Mouse (Mus musculus) embryonic facial prominence, embryonic 15.5 days (tissue): ENCODE results near the gene Slc41a2. TPM values are rescaled to one million over a fixed set of nuclear protein-coding genes. Genes with fewer than 3 reads are reported as not detected.
A peak's percentile ranks its signal among the peaks of the same experiment; 100 is the strongest.

Experiments
- ATAC-seq: fragments of 200-750 bp; cut with Nextera tagmentation; 2 replicates; pipeline ENCODE4 v1.8.0; 2017; ENCODE audit warnings: low read depth, moderate TSS enrichment; ENCODE audit not compliant: insufficient number of reproducible peaks, low FRiP score, low TSS enrichment
- H3K27ac ChIP-seq: fragments of 300-500 bp; sonication (generic); replicated peaks from 2 replicates; pipeline ENCODE4 v1.5.1; 2015; ENCODE audit warnings: mild to moderate bottlenecking, inconsistent platforms
- H3K27me3 ChIP-seq: fragments of 300-500 bp; sonication (generic); 2 replicates; pipeline ENCODE4 v1.6.1; 2015; ENCODE audit warnings: inconsistent platforms
- H3K36me3 ChIP-seq: fragments of 300-500 bp; sonication (generic); 2 replicates; pipeline ENCODE4 v1.6.1; 2015; ENCODE audit warnings: mild to moderate bottlenecking, inconsistent platforms
- H3K4me1 ChIP-seq: fragments of 300-500 bp; sonication (generic); 2 replicates; pipeline ENCODE4 v1.6.1; 2015; ENCODE audit warnings: inconsistent platforms
- H3K4me2 ChIP-seq: fragments of 300-500 bp; sonication (generic); replicated peaks from 2 replicates; pipeline ENCODE4 v1.6.1; 2015; ENCODE audit warnings: mild to moderate bottlenecking, inconsistent platforms
- H3K4me3 ChIP-seq: fragments of 300-500 bp; sonication (generic); replicated peaks from 2 replicates; pipeline ENCODE4 v1.5.1; 2015; ENCODE audit warnings: mild to moderate bottlenecking, inconsistent platforms
- H3K9ac ChIP-seq: fragments of 300-500 bp; sonication (generic); 2 replicates; pipeline ENCODE4 v1.6.1; 2015; ENCODE audit warnings: inconsistent platforms
- H3K9me3 ChIP-seq: fragments of 300-500 bp; sonication (generic); replicated peaks from 2 replicates; pipeline ENCODE4 v1.6.1; 2016; ENCODE audit warnings: inconsistent platforms
- WGBS: fragments of 180-500 bp; shearing (Covaris S2); methylation state at CpG from one replicate; pipeline ENCODE4 v1.1.7; 2015; 5-methylcytosine and 5-hydroxymethylcytosine counted together
- polyA plus RNA-seq: library from polyadenylated mRNA; unstranded; fragments of >200 nt; fragmentation: Nextera tagmentation; extraction: Ambion mirVana; gene quantifications from 2 replicates; pipeline ENCODE4 v1.2.1, GENCODE M21; 2015

The Slc41a2 gene
- polyA plus RNA-seq, 1 experiment from 2014 or later: 2.3 TPM

- no peak for ATAC-seq
- H3K9ac ChIP-seq: no peak overlapping the region
- no peaks in the 10 kb centered on the region for H3K9me3 ChIP-seq
- no peaks in the 10 kb centered on the region for H3K36me3 ChIP-seq
- H3K27me3 ChIP-seq: no peaks in the 10 kb centered on the region
- no peak overlapping the region for H3K4me2 ChIP-seq
- peaks cover 7% of the 10 kb centered on the region; the same call in 1 of the 2 replicates for H3K4me1 ChIP-seq
- no peak overlapping the region for H3K4me3 ChIP-seq
- 77% methylated on average over 7 of the region's 7 CpGs for WGBS
- H3K27ac ChIP-seq: no peak overlapping the region
Measured at GRCm38 (mm10) chr10:83201525-83201924, 136.2 kb downstream of the Slc41a2 start.

- Histone ChIP-seq H3K4me3 (no peak overlapping the region), H3K9ac (no peak overlapping the region), H3K4me2 (no peak overlapping the region), H3K36me3 (no peaks in the 10 kb centered on the region), H3K27ac (no peak overlapping the region), H3K9me3 (no peaks in the 10 kb centered on the region), H3K4me1 (peaks cover 19% of the 10 kb centered on the region; the same call in 1 of the 2 replicates), H3K27me3 (no peaks in the 10 kb centered on the region)
- ATAC-seq: no peak
- WGBS: 58% methylated on average over 9 of the region's 9 CpGs
Measured at GRCm38 (mm10) chr10:83199290-83199689, 138.4 kb downstream of the Slc41a2 start.

- 74% methylated on average over 5 of the region's 5 CpGs for WGBS
- no peak overlapping the region for H3K4me2 ChIP-seq
- no peak for ATAC-seq
- peaks cover 19% of the 10 kb centered on the region; the same call in 1 of the 2 replicates for H3K4me1 ChIP-seq
- H3K9me3 ChIP-seq: no peaks in the 10 kb centered on the region
- H3K9ac ChIP-seq: no peak overlapping the region
- H3K27me3 ChIP-seq: no peaks in the 10 kb centered on the region
- H3K4me3 ChIP-seq: no peak overlapping the region
- H3K36me3 ChIP-seq: no peaks in the 10 kb centered on the region
- H3K27ac ChIP-seq: no peak overlapping the region
Measured at GRCm38 (mm10) chr10:83198692-83199091, 139.0 kb downstream of the Slc41a2 start.

- no peak overlapping the region for H3K27ac ChIP-seq
- no peak overlapping the region for H3K4me2 ChIP-seq
- no peak for ATAC-seq
- no peak overlapping the region for H3K4me3 ChIP-seq
- H3K27me3 ChIP-seq: no peaks in the 10 kb centered on the region
- whole genome bisulfite sequencing: 56% methylated on average over 11 of the region's 11 CpGs
- H3K4me1 ChIP-seq: peaks cover 19% of the 10 kb centered on the region; the same call in 1 of the 2 replicates
- no peaks in the 10 kb centered on the region for H3K36me3 ChIP-seq
- no peaks in the 10 kb centered on the region for H3K9me3 ChIP-seq
- H3K9ac ChIP-seq: no peak overlapping the region
Measured at GRCm38 (mm10) chr10:83197690-83198336, 139.9 kb downstream of the Slc41a2 start.

- H3K4me2 ChIP-seq: no peak overlapping the region
- WGBS: 54% methylated on average over 6 of the region's 6 CpGs
- no peaks in the 10 kb centered on the region for H3K27me3 ChIP-seq
- peaks cover 15% of the 10 kb centered on the region for H3K4me1 ChIP-seq
- no peak overlapping the region for H3K9ac ChIP-seq
- ATAC-seq: no peak
- H3K9me3 ChIP-seq: no peaks in the 10 kb centered on the region
- H3K36me3 ChIP-seq: peaks cover 9% of the 10 kb centered on the region
- H3K4me3 ChIP-seq: no peak overlapping the region
- no peak overlapping the region for H3K27ac ChIP-seq
Measured at GRCm38 (mm10) chr10:83191982-83192381, 145.7 kb downstream of the Slc41a2 start.

- Histone ChIP-seq H3K27ac (no peak overlapping the region), H3K4me2 (no peak overlapping the region), H3K9me3 (no peaks in the 10 kb centered on the region), H3K9ac (no peak overlapping the region), H3K4me1 (peaks cover 20% of the 10 kb centered on the region), H3K4me3 (no peak overlapping the region), H3K36me3 (peaks cover 9% of the 10 kb centered on the region), H3K27me3 (no peaks in the 10 kb centered on the region)
- ATAC-seq: no peak
- WGBS: 93% methylated on average over 17 of the region's 17 CpGs
Measured at GRCm38 (mm10) chr10:83191476-83191875, 146.2 kb downstream of the Slc41a2 start.

GRCm38 (mm10) chr10:83189071-83189470 is 148.6 kb downstream of the Slc41a2 start:
- Histone ChIP-seq H3K36me3 (peaks cover 9% of the 10 kb centered on the region), H3K9me3 (no peaks in the 10 kb centered on the region), H3K4me3 (no peak overlapping the region), H3K4me2 (no peak overlapping the region), H3K4me1 (peaks cover 26% of the 10 kb centered on the region), H3K9ac (no peak overlapping the region), H3K27me3 (no peaks in the 10 kb centered on the region), H3K27ac (no peak overlapping the region)
- ATAC-seq: no peak
- WGBS: 95% methylated on average over 5 of the region's 5 CpGs

- Histone ChIP-seq H3K27me3 (no peaks in the 10 kb centered on the region), H3K4me3 (no peak overlapping the region), H3K4me1 (peaks cover 43% of the 10 kb centered on the region), H3K4me2 (no peak overlapping the region), H3K9ac (no peak overlapping the region), H3K27ac (no peak overlapping the region), H3K36me3 (peaks cover 9% of the 10 kb centered on the region), H3K9me3 (no peaks in the 10 kb centered on the region)
- 42% methylated on average over 5 of the region's 5 CpGs for WGBS
- no peak for ATAC-seq
Measured at GRCm38 (mm10) chr10:83186984-83187383, 150.7 kb downstream of the Slc41a2 start.

GRCm38 (mm10) chr10:83186167-83186566 is 151.5 kb downstream of the Slc41a2 start:
- Histone ChIP-seq H3K4me2 (no peak overlapping the region), H3K9ac (no peak overlapping the region), H3K4me1 (peaks cover 47% of the 10 kb centered on the region), H3K36me3 (peaks cover 6% of the 10 kb centered on the region), H3K27ac (no peak overlapping the region), H3K9me3 (no peaks in the 10 kb centered on the region), H3K27me3 (no peaks in the 10 kb centered on the region), H3K4me3 (no peak overlapping the region)
- WGBS: 71% methylated on average over 8 of the region's 8 CpGs
- ATAC-seq: no peak

- H3K27ac ChIP-seq: no peak overlapping the region
- H3K36me3 ChIP-seq: no peaks in the 10 kb centered on the region
Measured at GRCm38 (mm10) chr10:83185121-83185520, 152.6 kb downstream of the Slc41a2 start.

GRCm38 (mm10) chr10:83184480-83185069 is 153.1 kb downstream of the Slc41a2 start:
- no peaks in the 10 kb centered on the region for H3K27me3 ChIP-seq
- ATAC-seq: no peak; the same call in 1 of the 2 replicates
- H3K9me3 ChIP-seq: no peaks in the 10 kb centered on the region
- WGBS: 36% methylated on average over 7 of the region's 7 CpGs
- peak overlapping the region; percentile 49 for H3K27ac ChIP-seq
- no peak overlapping the region for H3K9ac ChIP-seq
- peaks cover 47% of the 10 kb centered on the region for H3K4me1 ChIP-seq
- no peaks in the 10 kb centered on the region for H3K36me3 ChIP-seq
- no peak overlapping the region for H3K4me2 ChIP-seq
- H3K4me3 ChIP-seq: no peak overlapping the region

More at GRCm38 (mm10) chr10:83185121-83185520, 152.6 kb downstream of the Slc41a2 start:
- Histone ChIP-seq H3K4me3 (no peak overlapping the region), H3K4me1 (peaks cover 47% of the 10 kb centered on the region), H3K4me2 (no peak overlapping the region), H3K9ac (no peak overlapping the region), H3K9me3 (no peaks in the 10 kb centered on the region), H3K27me3 (no peaks in the 10 kb centered on the region)
- ATAC-seq: no peak
- WGBS: 90% methylated on average over 6 of the region's 6 CpGs
